Mouse (Mus musculus) embryonic facial prominence, embryonic 11.5 days (tissue): ENCODE measurements around the gene Hmox1. TPM values are rescaled to one million over a fixed set of nuclear protein-coding genes. Genes with fewer than 3 reads are reported as not detected.

Experiments used
- polyA plus RNA-seq: library from polyadenylated mRNA; unstranded; fragments of >200 nt; fragmentation: Nextera tagmentation; extraction: Ambion mirVana; gene quantifications from 2 replicates; pipeline ENCODE4 v1.2.1, GENCODE M21; 2014

The Hmox1 gene
- polyA plus RNA-seq, 1 experiment from 2014 or later: 18.0 TPM

Other genes starting within 250 kb of the Hmox1 start
- not detected in 2 replicates for gene Isx, start 220.4 kb upstream of the Hmox1 start, polyA plus RNA-seq
- gene Hmgxb4, start 100.3 kb upstream of the Hmox1 start, polyA plus RNA-seq: 53.6 and 54.5 TPM in 2 replicates
- gene Tom1, start 59.9 kb upstream of the Hmox1 start, polyA plus RNA-seq: 26.3 and 32.4 TPM in 2 replicates
- 226 and 240 TPM in 2 replicates for gene Mcm5, start 15.9 kb downstream of the Hmox1 start, polyA plus RNA-seq
- gene Rasd2, start 120.3 kb downstream of the Hmox1 start, polyA plus RNA-seq: 0.31 and 0.93 TPM in 2 replicates